Mouse (Mus musculus) ES-E14 (cell line): ENCODE results near the gene Ostf1. TPM values are rescaled to one million over a fixed set of nuclear protein-coding genes. Genes with fewer than 3 reads are reported as not detected.
A peak's percentile ranks its signal among the peaks of the same experiment; 100 is the strongest.

Experiments
- DNase-seq: peaks from one replicate; pipeline ENCODE4 v3.0.0-alpha.2; 2013; ENCODE audit warnings: low read depth, low spot score
- H3K27ac ChIP-seq: 2 replicates; pipeline ENCODE4 v1.5.1; 2012; ENCODE audit warnings: low read depth, mild to moderate bottlenecking, low read length, moderate library complexity, mixed read lengths; ENCODE audit not compliant: poor library complexity, insufficient read depth, severe bottlenecking
- H3K36me3 ChIP-seq: 2 replicates; pipeline ENCODE4 v1.6.1; 2012; ENCODE audit warnings: mild to moderate bottlenecking, low read length, moderate library complexity, mixed read lengths; ENCODE audit not compliant: control insufficient read depth, poor library complexity, insufficient read depth, severe bottlenecking
- H3K4me1 ChIP-seq, 2 experiments: fragments of 150-350 bp in 1 of 2; sonication (generic) in 1 of 2; 2 replicates each; pipeline ENCODE4 v1.6.1; 2012; ENCODE audit warnings: low read length in 2 of 2, mild to moderate bottlenecking in 1 of 2, mixed read lengths in 1 of 2; ENCODE audit not compliant: control insufficient read depth in 2 of 2, insufficient read depth in 2 of 2, poor library complexity in 1 of 2
- H3K4me3 ChIP-seq, 2 experiments: fragments of 150-350 bp in 1 of 2; sonication (generic) in 1 of 2; 2 replicates each; pipeline ENCODE4 v1.5.1; 2012; ENCODE audit warnings: low read length in 2 of 2, low read depth in 1 of 2, mild to moderate bottlenecking in 1 of 2, mixed read lengths in 1 of 2; ENCODE audit not compliant: insufficient read depth in 1 of 2, poor library complexity in 1 of 2, severe bottlenecking in 1 of 2
- H3K9ac ChIP-seq: 2 replicates; pipeline ENCODE4 v1.6.1; 2012; ENCODE audit warnings: low read depth, mild to moderate bottlenecking, low read length, mixed read lengths; ENCODE audit not compliant: poor library complexity, insufficient read depth, severe bottlenecking
- H3K9me3 ChIP-seq: fragments of 150-350 bp; sonication (generic); 2 replicates; pipeline ENCODE4 v1.6.1; 2012; ENCODE audit warnings: low read depth, mild to moderate bottlenecking, low read length; ENCODE audit not compliant: control insufficient read depth, insufficient read depth
- CHD2 ChIP-seq: IDR thresholded peaks from 2 replicates; pipeline ENCODE4 v1.6.1; 2014; ENCODE audit warnings: mild to moderate bottlenecking, low read depth, low read length, inconsistent platforms
- HCFC1 ChIP-seq: IDR thresholded peaks from 2 replicates; pipeline ENCODE4 v1.6.1; 2012; ENCODE audit warnings: low read length, inconsistent platforms, borderline replicate concordance; ENCODE audit not compliant: insufficient read depth
- MAFK ChIP-seq: IDR thresholded peaks from 2 replicates; pipeline ENCODE4 v1.6.1; 2014; ENCODE audit warnings: mild to moderate bottlenecking, low read depth, low read length, inconsistent platforms; ENCODE audit not compliant: insufficient read depth
- ZC3H11A ChIP-seq: IDR thresholded peaks from 2 replicates; pipeline ENCODE4 v1.6.1; 2012; ENCODE audit warnings: low read depth, mild to moderate bottlenecking, inconsistent platforms, low read length, borderline replicate concordance
- ZNF384 ChIP-seq: IDR thresholded peaks from 2 replicates; pipeline ENCODE4 v1.6.1; 2012; ENCODE audit warnings: low read depth, low read length, inconsistent platforms
- in situ Hi-C, 2 experiments: fragments of 600-800 bp; cut with MboI; formaldehyde crosslinking; loops; one replicate each; pipeline ENCODE4 v1.15.1; 2025; ENCODE audit warnings: low sequenced_read_pairs in 2 of 2, inconsistent platforms in 1 of 2; ENCODE audit not compliant: unreplicated experiment in 2 of 2
- total RNA-seq: library from RNA; depleted of rRNA; stranded (reverse); fragments of 300-350 nt; gene quantifications from 2 replicates; pipeline ENCODE4 v1.2.3, GENCODE M21; 2012

Gene Ostf1
- total RNA-seq, 1 experiment: 45.5 TPM

- peaks cover 0 to 4% of the 10 kb centered on the region in 2 experiments; a peak in 1 of 4 replicates for H3K4me1 ChIP-seq
- H3K27ac ChIP-seq: no peak overlapping the region
- no peak overlapping the region for H3K4me3 ChIP-seq
- H3K9ac ChIP-seq: no peak overlapping the region
- in situ Hi-C loops: no loop called here
- no peaks in the 10 kb centered on the region for H3K9me3 ChIP-seq
- TF ChIP-seq HCFC1 (no peak), ZNF384 (no peak), ZC3H11A (no peak), CHD2 (no peak), MAFK (no peak)
- no peaks in the 10 kb centered on the region for H3K36me3 ChIP-seq
- no peak for DNase-seq
These were observed 15.9 kb downstream of the Ostf1 start for GRCm38 (mm10) chr19:18615680-18616240.

GRCm38 (mm10) chr19:18614337-18614736, 17.3 kb downstream of the Ostf1 start:
- Histone ChIP-seq H3K4me3 (no peak overlapping the region), H3K36me3 (no peaks in the 10 kb centered on the region), H3K9me3 (no peaks in the 10 kb centered on the region), H3K9ac (no peak overlapping the region), H3K4me1 (peaks cover 0 to 4% of the 10 kb centered on the region in 2 experiments; a peak in 2 of 4 replicates), H3K27ac (no peak overlapping the region)
- DNase-seq: no peak
- in situ Hi-C loops: no loop called here
- TF ChIP-seq ZNF384 (no peak), MAFK (no peak)

- DNase-seq: peak; percentile 39
- H3K9ac ChIP-seq: no peak overlapping the region
- no peaks in the 10 kb centered on the region for H3K9me3 ChIP-seq
- H3K4me1 ChIP-seq: peaks cover 4 to 13% of the 10 kb centered on the region in 2 experiments
- TF ChIP-seq CHD2: no peak
- no peak for TF ChIP-seq ZNF384
- TF ChIP-seq MAFK: no peak
- TF ChIP-seq HCFC1: no peak
- no peak for TF ChIP-seq ZC3H11A
- no peaks in the 10 kb centered on the region for H3K36me3 ChIP-seq
- no peak overlapping the region for H3K4me3 ChIP-seq
- in situ Hi-C loops: no loop called here
- H3K27ac ChIP-seq: no peak overlapping the region; the same call in 1 of the 2 replicates
These were observed 22.6 kb downstream of the Ostf1 start for GRCm38 (mm10) chr19:18608975-18609374.

GRCm38 (mm10) chr19:18607907-18608306, 23.7 kb downstream of the Ostf1 start:
- in situ Hi-C loops: no loop called here
- H3K36me3 ChIP-seq: no peaks in the 10 kb centered on the region
- H3K4me1 ChIP-seq: peaks cover 4 to 10% of the 10 kb centered on the region in 2 experiments
- H3K9ac ChIP-seq: no peak overlapping the region
- H3K27ac ChIP-seq: no peak overlapping the region; the same call in 1 of the 2 replicates
- H3K9me3 ChIP-seq: no peaks in the 10 kb centered on the region
- DNase-seq: peak; percentile 39
- TF ChIP-seq ZC3H11A (no peak), MAFK (no peak), HCFC1 (no peak), CHD2 (no peak), ZNF384 (no peak)
- H3K4me3 ChIP-seq: no peak overlapping the region

GRCm38 (mm10) chr19:18603011-18603410, 28.6 kb downstream of the Ostf1 start:
- Histone ChIP-seq H3K4me1 (peaks cover 2 to 6% of the 10 kb centered on the region in 2 experiments; a peak in 2 of 4 replicates), H3K9ac (no peak overlapping the region), H3K4me3 (no peak overlapping the region), H3K9me3 (no peaks in the 10 kb centered on the region), H3K36me3 (0 out of 2 replicates have a peak, but pooled peaks cover 2% of the 10 kb centered on the region), H3K27ac (no peak overlapping the region)
- DNase-seq: no peak
- no peak for TF ChIP-seq CHD2
- no peak for TF ChIP-seq HCFC1
- TF ChIP-seq MAFK: no peak
- TF ChIP-seq ZNF384: no peak
- no peak for TF ChIP-seq ZC3H11A
- in situ Hi-C loops: no loop called here
